Mouse (Mus musculus): ENCODE measurements around the gene Hook2. TPM values are rescaled to one million over a fixed set of nuclear protein-coding genes. Genes with fewer than 3 reads are reported as not detected.

Hook2 gene
- polyA plus RNA-seq, 2 experiments = 17.7 to 18.1 TPM

DNA sequence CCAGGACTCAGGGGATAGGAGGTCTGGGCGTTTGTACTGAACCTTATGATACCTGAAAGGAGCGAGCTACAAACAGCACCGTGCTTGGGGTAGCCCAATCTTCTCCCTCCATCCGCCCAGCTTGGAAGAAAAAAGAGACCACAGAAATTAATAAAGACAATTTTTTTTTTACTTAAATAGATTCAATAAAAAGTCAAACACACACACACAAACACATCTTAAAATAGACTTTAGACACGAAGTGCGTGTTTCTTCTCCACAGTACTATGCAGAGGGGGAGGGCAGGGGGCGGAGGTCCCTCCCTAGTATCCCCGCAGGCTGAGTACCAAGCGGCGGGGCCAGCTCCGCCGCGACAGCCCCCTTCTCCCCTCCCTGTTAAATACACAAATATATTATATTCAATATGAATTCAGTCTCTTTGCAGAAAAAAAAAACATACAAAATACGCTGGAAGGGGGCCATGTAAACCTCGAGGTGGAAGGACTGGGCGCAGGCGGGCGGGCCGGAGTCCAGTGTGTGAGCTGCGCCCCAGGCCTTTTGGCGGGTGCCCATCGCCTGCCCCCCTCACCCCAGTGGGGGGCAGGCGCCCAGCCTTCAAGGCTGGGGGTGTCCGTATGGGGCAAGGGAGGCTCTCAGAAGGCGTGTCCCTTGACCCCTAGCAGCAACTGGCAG, 13.5 kb upstream of the Hook2 start:
- Histone ChIP-seq H3K27ac (replicated peaks; ENCODE audit: low read depth, low read length) (no peak overlapping the region), H3K4me2 (replicated peaks; ENCODE audit: low read depth, low read length, severe bottlenecking) (peak overlapping the region; percentile 99), H3K36me3 (ENCODE audit: control insufficient read depth, insufficient read depth, low read length) (peaks cover 25% of the 10 kb centered on the region), H3K9me3 (ENCODE audit: control insufficient read depth, low read length) (no peaks in the 10 kb centered on the region), H3K9ac (ENCODE audit: low read depth, low read length, severe bottlenecking) (peak overlapping the region; percentile 66; the same call in 1 of the 2 replicates), H3K4me3 (replicated peaks; ENCODE audit: low read length) (peak overlapping the region; percentile 64), H3K27me3 (ENCODE audit: control insufficient read depth, insufficient read depth, low read length) (peaks cover 15% of the 10 kb centered on the region), H3K4me1 (ENCODE audit: control insufficient read depth, insufficient read depth, low read length) (peaks cover 40% of the 10 kb centered on the region)
- no peak for DNase-seq (ENCODE audit: low spot score)
- TF ChIP-seq POLR2A (IDR thresholded peaks at IDR 0.05; ENCODE audit: borderline replicate concordance, extremely low read depth, insufficient read depth, insufficient read length) = no peak
- WGBS = 2% methylated on average over 24 of the region's 25 CpGs
- ATAC-seq (ENCODE audit: low FRiP score, low read depth) = no peak

DNA sequence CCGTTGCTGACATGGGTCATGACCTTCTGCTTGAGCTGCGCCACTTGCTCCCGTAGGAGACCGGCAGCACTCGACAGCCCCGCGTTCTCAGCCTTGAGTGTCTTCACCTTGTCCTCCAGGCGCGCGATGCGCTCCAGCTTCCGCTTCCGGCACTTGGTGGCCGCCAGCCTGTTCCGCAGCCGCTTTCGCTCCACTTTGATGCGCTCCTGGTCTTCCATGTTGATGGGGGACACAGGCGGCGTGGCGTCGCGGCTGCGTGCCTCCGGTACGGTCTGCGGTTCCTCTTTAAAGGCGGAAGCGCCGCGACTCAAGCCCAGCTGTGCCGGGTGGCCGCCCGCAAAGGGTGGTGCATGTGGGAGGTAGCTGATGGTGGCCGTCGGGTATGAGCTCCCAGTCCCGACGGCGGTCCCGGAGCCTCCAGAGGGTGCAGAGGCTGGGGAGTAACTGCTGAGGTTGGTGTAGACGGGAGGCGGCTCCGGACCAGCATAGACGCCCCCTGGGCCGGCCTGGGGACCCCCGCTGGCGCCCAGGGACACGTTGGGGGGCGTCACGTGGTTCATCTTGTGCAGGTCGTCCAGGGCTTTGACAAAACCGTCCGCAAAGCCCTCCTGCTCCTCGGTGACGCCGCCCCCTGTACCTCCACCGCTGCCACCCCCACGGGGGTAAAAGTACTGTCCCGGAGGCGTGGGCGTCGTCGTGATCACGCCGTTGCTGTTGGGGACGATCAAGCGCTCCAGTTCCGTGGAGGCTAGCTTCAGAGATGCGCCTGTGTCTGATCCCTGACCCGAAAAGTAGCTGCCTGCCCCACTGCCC, 12.8 kb upstream of the Hook2 start:
- peak overlapping the region; percentile 64 for H3K4me3 ChIP-seq (replicated peaks; ENCODE audit: low read length)
- no peaks in the 10 kb centered on the region for H3K9me3 ChIP-seq (ENCODE audit: control insufficient read depth, low read length)
- H3K27ac ChIP-seq (replicated peaks; ENCODE audit: low read depth, low read length) = no peak overlapping the region
- ATAC-seq (ENCODE audit: low FRiP score, low read depth) (no peak), DNase-seq (ENCODE audit: low spot score) (no peak)
- TF ChIP-seq POLR2A (IDR thresholded peaks at IDR 0.05; ENCODE audit: borderline replicate concordance, extremely low read depth, insufficient read depth, insufficient read length) = no peak
- H3K4me2 ChIP-seq (replicated peaks; ENCODE audit: low read depth, low read length, severe bottlenecking) = peak overlapping the region; percentile 99
- 1% methylated on average over 65 of the region's 70 CpGs for WGBS
- peak overlapping the region; percentile 66 for H3K9ac ChIP-seq (ENCODE audit: low read depth, low read length, severe bottlenecking)
- H3K36me3 ChIP-seq (ENCODE audit: control insufficient read depth, insufficient read depth, low read length) = peaks cover 18% of the 10 kb centered on the region
- H3K4me1 ChIP-seq (ENCODE audit: control insufficient read depth, insufficient read depth, low read length) = peaks cover 40% of the 10 kb centered on the region
- H3K27me3 ChIP-seq (ENCODE audit: control insufficient read depth, insufficient read depth, low read length) = peaks cover 15% of the 10 kb centered on the region

DNA sequence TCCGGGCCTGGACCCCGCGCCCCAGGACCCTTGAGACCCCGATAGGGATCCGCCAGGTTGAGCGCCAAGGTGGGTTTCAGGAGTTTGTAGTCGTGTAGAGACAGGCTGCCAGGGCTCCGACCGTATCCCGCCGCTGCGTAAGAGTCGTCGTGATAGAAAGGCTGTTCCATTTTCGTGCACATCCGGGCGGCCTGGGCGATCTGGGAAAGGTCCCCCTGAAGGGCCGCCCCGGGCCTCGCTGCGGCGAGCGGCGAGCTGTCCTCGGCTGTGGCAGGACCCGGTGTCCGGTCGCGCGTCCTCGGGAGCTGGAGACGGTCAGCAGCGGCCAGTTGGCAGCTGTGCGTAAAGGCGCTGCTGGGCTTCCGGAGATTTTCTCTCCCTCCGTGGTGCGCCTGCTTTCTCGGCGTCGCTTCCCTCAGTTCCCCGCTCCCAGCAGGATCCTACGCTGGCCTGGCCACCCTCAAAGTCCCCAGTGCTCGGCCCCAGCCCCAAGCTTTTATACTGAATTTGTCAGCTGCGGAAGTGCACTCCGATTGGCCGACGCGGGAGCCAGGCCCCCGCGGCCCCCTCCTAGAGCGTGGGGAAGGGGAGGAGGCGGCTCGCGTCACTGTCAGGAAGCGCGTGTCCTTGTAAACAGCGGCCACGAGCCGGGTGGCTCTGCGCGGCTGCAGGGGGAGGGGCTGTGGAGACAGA, 12.0 kb upstream of the Hook2 start, which contains the start of gene Junb:
Gene Junb (minus strand): TSS at position 471 of the 693 bp plus-strand sequence.
- DNase-seq (ENCODE audit: low spot score) = peak; percentile 84
- under 1% methylated on average over 62 of the region's 63 CpGs for WGBS

GRCm38 (mm10) chr8:84979599-84980421, 10.6 kb upstream of the Hook2 start:
- 1% methylated on average over 26 of the region's 42 CpGs for WGBS
- peaks cover 46% of the 10 kb centered on the region for H3K4me1 ChIP-seq (ENCODE audit: control insufficient read depth, insufficient read depth, low read length)
- no peak for TF ChIP-seq POLR2A (IDR thresholded peaks at IDR 0.05; ENCODE audit: borderline replicate concordance, extremely low read depth, insufficient read depth, insufficient read length)
- H3K27me3 ChIP-seq (ENCODE audit: control insufficient read depth, insufficient read depth, low read length) = peaks cover 15% of the 10 kb centered on the region
- ATAC-seq (ENCODE audit: low FRiP score, low read depth) (peak; percentile 42), DNase-seq (ENCODE audit: low spot score) (peak; percentile 92)
- no peaks in the 10 kb centered on the region for H3K36me3 ChIP-seq (ENCODE audit: control insufficient read depth, insufficient read depth, low read length)
- H3K9ac ChIP-seq (ENCODE audit: low read depth, low read length, severe bottlenecking) = peak overlapping the region; percentile 44
- H3K4me2 ChIP-seq (replicated peaks; ENCODE audit: low read depth, low read length, severe bottlenecking) = peak overlapping the region; percentile 99
- no peaks in the 10 kb centered on the region for H3K9me3 ChIP-seq (ENCODE audit: control insufficient read depth, low read length)
- H3K27ac ChIP-seq (replicated peaks; ENCODE audit: low read depth, low read length) = 0 out of 2 replicates have a peak overlapping the region, but pooled peaks have one; percentile 21
- H3K4me3 ChIP-seq (replicated peaks; ENCODE audit: low read length) = peak overlapping the region; percentile 64

More for the DNA sequence above, 12.0 kb upstream of the Hook2 start, which contains the start of gene Junb:
- Histone ChIP-seq H3K27me3 (ENCODE audit: control insufficient read depth, insufficient read depth, low read length) (peaks cover 15% of the 10 kb centered on the region), H3K9ac (ENCODE audit: low read depth, low read length, severe bottlenecking) (peak within 1 kb of the TSS; percentile 66), H3K4me2 (replicated peaks; ENCODE audit: low read depth, low read length, severe bottlenecking) (peak within 1 kb of the TSS; percentile 99), H3K4me1 (ENCODE audit: control insufficient read depth, insufficient read depth, low read length) (peaks cover 40% of the 10 kb centered on the region), H3K4me3 (replicated peaks; ENCODE audit: low read length) (peak within 1 kb of the TSS; percentile 64), H3K36me3 (ENCODE audit: control insufficient read depth, insufficient read depth, low read length) (peaks cover 11% of the 10 kb centered on the region), H3K9me3 (ENCODE audit: control insufficient read depth, low read length) (no peaks in the 10 kb centered on the region), H3K27ac (replicated peaks; ENCODE audit: low read depth, low read length) (0 out of 2 replicates have a peak within 1 kb of the TSS, but pooled peaks have one; percentile 21)
- peak; percentile 73 for ATAC-seq (ENCODE audit: low FRiP score, low read depth)
- peak; percentile 97; the same call in 1 of the 2 replicates for TF ChIP-seq POLR2A (IDR thresholded peaks at IDR 0.05; ENCODE audit: borderline replicate concordance, extremely low read depth, insufficient read depth, insufficient read length)
